Mouse (Mus musculus): ENCODE measurements around the gene Dera. TPM values are rescaled to one million over a fixed set of nuclear protein-coding genes. Genes with fewer than 3 reads are reported as not detected.

Gene Dera
- total RNA-seq, 2 experiments from 2014 or later, result 43.0 to 54.3 TPM

DNA sequence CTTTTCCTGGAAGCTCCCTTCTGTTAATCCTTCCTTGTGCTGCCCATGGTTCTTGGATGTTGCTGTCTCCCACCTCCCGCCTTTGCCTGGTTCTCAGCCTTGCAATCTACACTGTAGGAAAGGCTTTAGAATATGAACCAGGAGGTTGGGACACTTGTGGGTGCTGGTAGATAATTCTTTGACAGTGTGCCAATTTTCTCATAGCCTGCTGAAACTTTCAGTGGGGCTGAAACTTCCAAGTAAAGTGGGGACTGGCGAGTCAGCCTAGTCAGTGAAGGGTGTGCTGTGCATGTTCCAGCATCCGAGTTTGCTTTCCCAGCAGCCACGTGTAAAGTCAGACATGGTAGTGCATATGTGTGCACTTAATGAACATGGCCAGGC, 2.1 kb upstream of the Dera start:
- peak; percentile 31; the same call in 1 of the 2 replicates for ATAC-seq (replicated peaks; ENCODE audit: low FRiP score, low TSS enrichment, poor library complexity, severe bottlenecking)

DNA sequence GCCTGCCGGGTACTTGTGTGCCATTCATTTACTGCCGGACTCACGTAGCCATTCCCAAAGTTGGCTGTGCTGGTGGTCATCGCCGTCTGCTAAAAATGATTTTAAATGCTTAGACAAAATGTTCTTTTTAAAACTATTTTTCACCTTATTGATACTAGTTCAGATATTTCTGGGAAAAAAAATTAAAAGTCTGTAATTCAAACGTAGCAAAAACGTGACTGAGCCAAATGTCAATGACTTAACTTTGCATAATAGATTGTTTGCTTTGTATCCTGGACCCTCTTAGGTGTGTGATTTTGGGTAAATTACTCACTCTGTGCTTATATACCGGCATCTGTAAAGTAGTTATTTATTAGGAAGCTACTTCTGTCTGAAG, 499 bp downstream of the Dera start:
- no peak for ATAC-seq (replicated peaks; ENCODE audit: low FRiP score, low TSS enrichment, poor library complexity, severe bottlenecking)

DNA sequence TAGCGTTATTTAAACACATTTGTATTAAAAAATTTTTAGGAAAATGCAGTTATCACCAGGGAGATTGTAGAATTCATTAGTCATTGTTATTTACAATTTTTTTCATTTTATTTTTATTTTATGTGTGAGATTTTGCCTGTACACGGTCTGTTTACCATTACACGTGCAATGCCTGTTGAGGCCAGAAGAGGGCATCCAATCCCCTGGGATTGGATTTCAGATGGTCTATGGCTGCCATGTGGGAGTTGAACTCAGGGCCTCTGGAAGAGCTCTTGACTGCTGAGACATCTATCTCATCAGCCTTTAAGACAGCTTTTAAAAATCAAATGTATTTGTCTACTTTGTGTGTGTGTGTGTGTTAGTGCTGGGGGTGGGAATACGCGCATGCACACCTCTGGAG, 2.0 kb downstream of the Dera start:
- no peak for ATAC-seq (replicated peaks; ENCODE audit: low FRiP score, low TSS enrichment, poor library complexity, severe bottlenecking)

DNA sequence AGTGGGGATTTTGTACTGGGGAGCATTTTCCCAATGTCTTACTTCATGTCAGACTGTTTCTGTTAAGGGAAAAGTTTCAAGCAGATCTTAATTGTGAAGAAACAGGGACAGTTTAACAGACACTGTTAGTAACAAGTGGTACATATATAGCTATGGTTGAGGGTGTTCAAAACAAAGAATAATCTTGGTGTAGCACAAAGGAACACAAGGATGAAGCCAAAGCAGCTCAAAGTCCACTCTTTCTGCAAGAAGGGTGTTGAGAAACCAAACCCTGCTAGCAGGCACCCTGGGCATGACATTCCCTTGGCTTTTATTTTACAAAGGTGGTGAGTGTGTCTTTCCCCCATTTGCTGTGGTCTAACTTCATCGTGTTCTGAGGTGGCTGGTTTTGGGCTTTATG, 3.5 kb downstream of the Dera start:
- no peak for ATAC-seq (replicated peaks; ENCODE audit: low FRiP score, low TSS enrichment, poor library complexity, severe bottlenecking)

DNA sequence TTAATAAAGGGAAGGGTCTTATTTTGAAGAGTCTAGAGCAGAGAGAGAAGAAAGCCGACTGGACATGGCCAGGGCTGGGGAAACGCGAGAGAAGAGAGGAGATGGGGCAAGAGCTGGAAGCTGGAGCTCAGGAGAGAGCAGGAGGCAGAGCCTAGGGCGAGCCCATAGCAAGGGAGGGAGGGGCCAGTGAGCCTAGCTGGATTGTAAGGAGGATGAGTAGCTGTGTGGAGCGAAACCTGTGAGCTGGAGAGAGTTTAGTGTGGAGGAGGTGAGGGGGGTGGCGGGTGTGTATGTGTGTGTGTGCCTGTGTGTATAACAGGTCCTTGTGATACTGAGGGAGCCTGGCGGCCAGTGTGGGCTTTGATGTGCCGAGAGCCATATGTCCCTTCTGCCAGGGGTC, 5.3 kb downstream of the Dera start:
- no peak for ATAC-seq (replicated peaks; ENCODE audit: low FRiP score, low TSS enrichment, poor library complexity, severe bottlenecking)

DNA sequence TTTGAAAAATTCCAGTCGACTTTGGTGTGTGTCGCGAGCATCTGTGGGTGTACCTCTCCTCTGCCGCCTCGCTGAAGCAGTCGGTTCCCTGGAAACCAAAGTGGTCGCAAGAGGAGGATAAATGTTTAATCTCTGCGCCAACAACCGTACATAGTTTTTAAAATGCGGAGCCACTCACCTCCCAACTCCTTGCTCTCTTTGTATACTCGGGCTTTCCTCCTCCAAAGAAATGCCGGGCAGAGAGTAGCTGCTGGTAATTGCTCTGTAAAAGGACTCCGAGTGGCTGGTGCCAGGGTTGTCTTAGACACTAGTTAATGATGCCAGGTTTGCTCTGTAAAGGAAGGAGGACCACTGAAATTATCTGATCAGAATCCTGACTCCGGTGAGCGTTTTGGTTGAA, 6.6 kb downstream of the Dera start:
- ATAC-seq (replicated peaks; ENCODE audit: low FRiP score, low TSS enrichment, poor library complexity, severe bottlenecking), result no peak

DNA sequence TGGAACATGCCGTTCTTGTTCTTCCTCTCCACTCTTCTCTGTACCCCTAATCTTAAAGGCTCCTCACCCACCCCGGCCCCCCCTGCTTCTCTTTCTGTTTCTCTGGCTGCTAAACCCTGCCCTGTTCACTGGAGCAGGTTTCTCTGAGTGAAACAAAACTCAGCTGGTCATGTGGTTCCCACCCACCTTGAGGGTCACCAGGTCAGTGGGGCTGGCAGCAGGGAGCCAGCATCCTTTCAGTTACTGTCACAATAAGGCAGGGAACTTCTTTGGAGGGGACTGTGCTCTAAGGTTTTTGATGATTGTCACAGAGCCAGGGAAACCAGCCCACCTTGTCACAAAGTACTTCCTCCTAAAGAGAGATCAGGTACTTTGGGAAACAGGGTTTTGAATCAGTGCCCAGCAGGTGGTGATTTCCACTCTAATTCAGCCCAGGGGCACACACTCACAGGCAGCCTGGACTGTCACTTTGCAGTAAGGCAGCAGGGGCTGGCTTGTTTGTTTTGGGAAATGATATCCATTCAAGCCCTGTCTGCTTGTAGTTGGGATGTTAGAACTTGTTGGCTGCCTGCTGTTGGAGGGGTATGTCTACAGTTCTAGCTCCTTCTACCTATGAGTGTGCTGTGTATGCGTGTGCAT, 10.3 kb downstream of the Dera start:
- ATAC-seq (replicated peaks; ENCODE audit: low FRiP score, low TSS enrichment, poor library complexity, severe bottlenecking), result no peak

DNA sequence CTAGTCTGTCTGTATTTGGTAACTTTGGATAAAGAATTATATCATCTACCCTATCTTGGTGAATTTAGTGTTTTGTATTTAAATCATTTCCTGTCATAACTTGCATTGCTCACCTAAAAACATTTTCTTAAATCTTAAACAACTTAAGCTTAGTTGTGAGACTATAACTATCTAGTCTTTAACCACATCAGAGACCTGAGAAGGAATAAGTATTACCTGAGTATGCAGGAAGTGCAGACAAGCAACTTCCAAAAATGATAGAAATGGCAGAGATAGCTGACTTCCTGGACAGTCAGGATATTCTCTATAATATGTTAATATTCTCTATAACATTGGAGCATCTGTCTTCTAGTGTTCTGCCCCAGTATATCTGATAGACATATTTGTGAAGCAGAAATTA, 11.8 kb downstream of the Dera start:
- no peak for ATAC-seq (replicated peaks; ENCODE audit: low FRiP score, low TSS enrichment, poor library complexity, severe bottlenecking)

DNA sequence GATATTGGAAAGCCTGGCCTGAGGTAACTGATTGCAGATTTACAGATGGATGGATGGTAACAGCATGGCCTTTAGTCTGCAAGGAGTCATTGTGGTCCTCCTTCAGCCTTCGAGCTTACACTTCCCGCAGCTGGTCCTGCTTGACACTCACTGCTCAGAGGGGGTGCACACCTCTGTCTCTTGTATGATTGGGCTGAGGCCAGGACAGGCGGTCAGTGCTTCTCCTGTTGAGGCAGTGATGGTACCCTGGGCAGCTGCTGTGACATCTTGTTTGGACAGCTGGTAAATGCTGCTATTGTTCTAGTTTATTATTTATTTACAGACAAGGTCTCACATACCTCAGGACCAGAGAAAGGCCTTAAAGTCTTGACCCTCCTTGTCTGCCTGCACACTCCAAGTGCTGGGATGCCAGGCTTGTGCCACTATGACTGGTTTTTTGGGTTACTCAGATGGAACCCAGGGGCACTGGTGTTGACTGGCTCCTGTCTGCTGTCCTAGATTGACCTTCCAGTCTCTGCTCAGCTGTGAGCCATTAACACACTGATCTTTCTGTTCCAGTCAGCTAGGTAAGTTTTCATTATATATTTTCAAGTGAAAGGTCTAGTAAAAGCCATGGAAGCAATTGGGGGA, 17.4 kb downstream of the Dera start:
- ATAC-seq (replicated peaks; ENCODE audit: low FRiP score, low TSS enrichment, poor library complexity, severe bottlenecking), result no peak

DNA sequence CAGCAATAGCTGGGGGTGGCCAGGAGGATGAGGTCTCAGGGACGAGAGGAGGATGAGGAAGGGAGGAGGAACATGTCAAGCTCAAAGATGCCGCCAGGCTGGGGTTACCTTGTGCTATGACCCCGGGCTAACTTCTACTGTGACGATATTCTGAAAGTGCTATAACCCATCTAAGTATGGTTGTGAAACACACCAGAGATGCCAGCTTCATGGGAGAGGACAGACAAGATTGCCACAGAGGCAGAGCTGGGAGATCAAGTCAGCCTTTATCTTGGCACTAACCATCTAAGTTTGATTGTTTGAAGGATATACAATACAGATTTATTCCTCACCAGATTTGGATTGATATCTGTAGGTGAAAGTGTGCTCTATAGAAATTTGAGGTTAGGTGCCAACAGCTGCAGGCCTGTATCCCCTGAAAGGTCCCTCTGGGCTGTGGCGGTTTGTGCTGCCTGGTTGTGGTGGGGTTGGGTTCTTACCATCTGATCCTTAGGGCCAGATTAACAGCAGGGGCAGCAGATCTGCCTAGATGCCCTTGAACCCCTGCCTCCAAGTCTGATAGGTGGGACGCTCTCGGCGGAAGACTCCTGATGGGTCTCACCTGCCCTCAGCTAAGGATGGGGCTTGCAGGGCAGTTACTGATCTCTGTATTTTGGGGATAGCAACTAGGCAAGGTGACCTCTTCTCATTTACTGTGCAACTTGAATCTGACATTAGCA, 18.7 kb downstream of the Dera start:
- ATAC-seq (replicated peaks; ENCODE audit: low FRiP score, low TSS enrichment, poor library complexity, severe bottlenecking), result no peak

DNA sequence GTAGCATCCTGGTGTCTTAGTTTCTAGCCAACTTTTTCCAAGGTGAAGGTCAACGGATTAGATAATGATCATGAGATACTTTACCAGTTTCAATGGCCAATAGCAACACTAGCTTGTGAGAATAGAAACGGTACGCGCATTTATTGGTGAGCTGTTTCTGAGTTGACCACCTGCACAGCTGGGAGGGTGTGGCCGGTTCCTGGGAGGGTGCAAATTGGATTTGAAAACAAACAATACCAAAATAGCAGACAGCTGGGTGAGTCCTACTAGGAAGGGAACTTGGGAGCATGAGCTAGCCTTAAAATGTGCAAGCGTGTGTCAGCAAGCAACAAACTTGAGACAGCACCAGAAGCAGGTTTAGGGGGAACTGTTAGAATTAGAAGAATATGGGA, 19.3 kb downstream of the Dera start:
- ATAC-seq (replicated peaks; ENCODE audit: low FRiP score, low TSS enrichment, poor library complexity, severe bottlenecking), result no peak

DNA sequence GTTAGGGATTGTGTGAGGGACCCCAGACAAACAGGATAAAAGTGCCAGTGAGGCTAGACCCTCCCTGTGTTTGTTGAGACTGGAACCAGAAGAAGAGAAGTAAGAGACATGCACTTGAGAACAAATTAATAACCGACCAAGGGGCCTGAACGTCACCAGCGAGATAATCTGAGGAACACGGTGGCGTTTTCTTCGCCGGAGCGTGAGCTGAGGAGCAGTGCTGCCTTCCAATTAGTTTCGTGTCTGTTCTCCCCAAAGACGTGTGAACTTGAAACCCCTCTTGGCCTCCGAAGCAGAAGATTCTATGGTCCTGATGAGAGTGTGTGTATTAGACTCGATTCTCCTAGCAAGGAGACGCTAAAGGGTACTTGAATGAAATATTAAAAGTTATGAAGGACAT, 19.8 kb downstream of the Dera start:
- no peak for ATAC-seq (replicated peaks; ENCODE audit: low FRiP score, low TSS enrichment, poor library complexity, severe bottlenecking)

DNA sequence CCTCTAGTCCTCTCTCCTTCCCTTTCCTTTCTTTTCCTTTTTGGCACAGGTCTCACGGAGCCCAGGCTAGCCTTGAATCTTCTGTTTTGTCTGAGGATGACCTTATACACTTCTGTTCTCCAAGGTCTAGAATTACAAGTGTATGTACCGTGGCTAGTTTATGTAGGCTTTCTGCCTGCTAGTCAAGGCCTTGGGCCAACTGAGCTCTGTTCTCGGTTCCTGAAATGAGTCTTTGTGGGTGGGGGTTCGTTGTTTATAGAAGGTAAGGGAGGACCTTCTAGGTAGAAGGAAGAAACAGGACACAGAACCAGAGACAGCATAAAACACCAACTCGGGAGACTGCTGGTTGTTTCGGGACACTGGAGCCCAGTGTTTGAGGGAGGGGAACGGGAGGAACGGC, 20.8 kb downstream of the Dera start:
- no peak for ATAC-seq (replicated peaks; ENCODE audit: low FRiP score, low TSS enrichment, poor library complexity, severe bottlenecking)

DNA sequence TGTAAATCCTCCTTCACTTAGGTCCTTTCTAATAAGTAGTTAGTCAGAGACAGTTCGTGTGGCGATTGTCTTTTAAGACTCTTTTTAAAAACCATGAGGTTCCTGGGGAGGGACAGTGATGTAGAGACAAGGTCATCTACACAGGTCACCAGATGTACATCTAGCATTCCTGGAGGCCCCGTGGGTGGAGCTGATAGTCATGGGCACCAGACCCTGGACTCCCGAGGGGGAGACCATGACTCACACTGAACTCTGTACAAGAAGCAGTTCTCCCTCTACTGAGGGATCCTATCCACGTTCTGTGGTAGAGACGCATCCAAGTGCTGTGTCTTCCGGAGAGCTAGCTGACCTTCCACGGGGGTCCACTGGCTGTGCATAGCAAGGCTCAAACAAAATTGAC, 22.6 kb downstream of the Dera start:
- ATAC-seq (replicated peaks; ENCODE audit: low FRiP score, low TSS enrichment, poor library complexity, severe bottlenecking), result no peak

DNA sequence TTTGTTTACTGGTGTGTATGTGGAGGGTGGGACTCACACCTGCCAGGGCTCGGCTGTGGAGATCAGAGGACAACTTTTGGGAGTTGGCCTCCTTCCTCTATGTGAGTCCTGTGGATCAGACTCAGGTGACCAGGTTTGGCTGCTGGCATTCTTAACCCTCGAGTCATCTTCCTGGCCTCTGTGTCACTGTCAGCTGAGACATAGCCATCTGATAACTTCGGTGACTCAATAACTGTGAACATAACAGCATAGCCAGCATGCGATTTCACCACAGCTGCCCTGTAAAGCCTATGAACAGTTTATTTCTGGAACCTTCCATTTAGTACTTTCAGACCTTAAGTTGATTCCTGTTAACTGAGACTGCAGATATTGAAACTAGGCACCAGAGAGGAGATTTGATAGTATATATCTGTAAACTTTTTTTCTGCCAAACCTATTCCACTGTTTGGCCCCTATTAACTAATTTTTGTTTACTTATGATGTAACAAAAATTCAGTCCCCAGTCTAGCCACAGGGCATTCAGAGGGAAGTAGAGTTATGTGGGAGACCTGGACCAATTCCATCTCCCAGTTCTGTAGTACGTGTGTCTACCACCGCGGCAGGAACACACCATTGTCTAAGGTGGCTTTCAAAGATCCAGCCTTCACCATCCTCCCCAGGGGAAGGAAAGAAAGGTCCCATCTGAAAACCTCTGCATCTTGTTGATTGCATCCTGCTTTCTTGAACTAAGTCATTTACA, 29.7 kb downstream of the Dera start:
- no peak for ATAC-seq (replicated peaks; ENCODE audit: low FRiP score, low TSS enrichment, poor library complexity, severe bottlenecking)

DNA sequence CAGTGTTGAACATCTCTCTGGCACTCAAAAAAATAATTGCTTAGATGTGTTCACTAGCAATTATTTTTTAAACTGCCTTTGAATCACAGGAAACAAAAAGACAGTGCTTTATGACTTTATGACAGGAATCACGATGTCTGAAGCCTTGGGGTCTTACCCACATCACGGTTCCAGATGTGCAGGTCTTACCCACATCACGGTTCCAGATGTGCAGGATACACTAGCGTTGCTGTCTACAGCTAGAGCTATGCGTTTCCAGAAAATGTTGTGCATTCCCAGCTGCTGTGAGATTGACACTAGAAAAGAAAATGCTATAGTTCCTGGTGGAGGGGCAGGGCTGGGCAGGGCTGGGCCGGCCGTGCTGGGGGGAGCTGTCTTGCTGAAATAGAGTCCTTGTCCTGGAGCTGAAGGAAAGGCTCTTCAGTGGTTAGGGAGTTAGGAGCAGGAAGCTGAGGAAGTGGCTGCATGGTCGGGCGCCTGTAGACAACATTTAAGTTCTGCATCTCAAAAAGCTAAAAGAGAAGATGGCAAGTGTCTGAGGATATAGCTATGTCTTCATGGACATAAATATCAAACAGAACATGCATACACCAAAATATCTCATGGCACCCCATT, 34.7 kb downstream of the Dera start:
- ATAC-seq (replicated peaks; ENCODE audit: low FRiP score, low TSS enrichment, poor library complexity, severe bottlenecking), result no peak

DNA sequence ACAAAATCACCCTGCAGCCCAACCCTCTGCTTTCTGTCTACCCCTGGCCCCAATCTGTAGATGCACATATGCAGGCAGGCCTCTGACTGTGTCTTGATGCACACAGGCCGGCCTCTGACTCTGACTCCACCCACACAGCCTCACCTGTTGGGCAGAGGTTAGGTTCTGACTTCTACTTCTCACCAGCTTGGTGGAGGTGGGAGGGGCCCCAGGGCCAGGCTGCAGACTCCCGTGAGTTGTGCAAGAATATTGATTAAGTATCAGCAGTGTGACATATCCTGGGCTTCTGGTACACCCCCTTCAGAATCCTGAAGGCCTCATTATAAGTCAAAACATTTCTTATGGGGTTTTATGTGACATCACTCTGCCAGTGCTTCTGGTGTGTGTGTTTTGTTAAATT, 35.3 kb downstream of the Dera start:
- no peak for ATAC-seq (replicated peaks; ENCODE audit: low FRiP score, low TSS enrichment, poor library complexity, severe bottlenecking)

DNA sequence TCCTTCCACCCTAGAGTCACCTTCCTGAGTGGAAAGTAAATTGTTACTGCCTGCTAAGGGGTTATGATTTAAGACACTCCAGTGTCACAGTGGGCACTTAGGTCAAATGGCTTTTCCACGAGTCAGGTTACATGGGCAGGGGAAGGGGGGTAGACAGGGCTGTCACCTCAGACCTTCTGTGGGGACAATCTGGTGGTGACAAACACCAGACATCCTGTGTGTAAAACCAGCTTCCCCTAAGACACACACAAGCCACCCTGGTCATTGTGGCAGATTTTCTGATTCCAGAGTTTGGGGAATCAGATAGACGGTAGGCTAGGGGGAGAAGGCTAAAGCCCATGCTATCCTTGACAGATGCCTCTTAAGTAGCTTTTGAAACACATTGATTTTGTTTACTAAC, 41.1 kb downstream of the Dera start:
- no peak for ATAC-seq (replicated peaks; ENCODE audit: low FRiP score, low TSS enrichment, poor library complexity, severe bottlenecking)

DNA sequence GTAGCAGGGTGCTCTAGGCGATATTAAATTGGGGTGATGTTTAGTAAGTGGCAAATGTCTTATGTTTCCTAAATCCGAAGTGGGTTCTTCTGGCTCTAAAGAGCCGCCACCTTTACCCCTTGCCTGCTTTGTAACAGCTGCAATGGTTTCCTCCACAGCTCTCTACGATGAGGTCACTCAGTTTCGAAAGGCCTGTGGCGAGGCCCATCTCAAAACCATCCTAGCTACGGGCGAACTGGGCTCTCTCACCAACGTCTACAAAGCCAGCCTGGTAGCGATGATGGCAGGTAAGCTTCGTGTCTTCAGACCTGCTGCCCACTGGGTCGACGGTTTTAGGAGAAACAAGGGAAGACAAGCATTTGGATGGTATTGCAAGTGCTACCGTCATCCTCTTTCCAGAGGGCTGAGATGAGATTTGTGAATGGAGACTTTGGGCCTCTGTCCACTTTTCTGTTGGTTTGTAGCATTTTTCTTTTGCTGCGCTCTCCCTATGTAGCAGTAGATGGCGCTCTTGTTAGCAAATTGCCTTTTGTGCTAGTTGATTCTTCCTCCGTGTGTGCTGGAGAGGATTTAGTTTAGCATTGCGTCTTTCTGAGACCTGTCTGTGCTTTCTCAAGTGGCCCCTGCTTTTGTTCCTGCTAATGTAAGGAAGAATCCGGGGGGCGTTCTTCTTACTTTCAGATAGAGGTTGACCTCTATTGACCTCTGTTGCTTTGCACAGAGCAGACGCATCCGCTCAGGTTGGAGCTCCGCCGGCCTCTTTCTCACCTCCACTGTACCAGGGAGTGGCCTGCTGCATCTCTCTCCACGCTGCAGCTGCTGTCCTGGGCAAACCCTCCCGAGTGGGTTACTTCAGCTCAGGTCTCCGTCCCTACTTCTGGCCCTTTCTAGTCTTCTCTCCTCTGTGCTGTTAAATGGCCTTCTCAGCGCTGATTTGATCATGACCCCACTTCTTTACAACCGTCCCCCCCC, 42.5 kb downstream of the Dera start:
- 0 out of 2 replicates have a peak, but pooled peaks have one; percentile 53 for ATAC-seq (replicated peaks; ENCODE audit: low FRiP score, low TSS enrichment, poor library complexity, severe bottlenecking)
